Mouse (Mus musculus): Measurements from ENCODE around the gene Mpdu1.
"Not testable (repeated sequence)": the region's sequence is repeated elsewhere in the genome, so short reads cannot be mapped to it uniquely, and the experiment has no call there.

Mpdu1 gene

GRCm38 (mm10) chr11:69665457-69665960 is 3.1 kb upstream of the Mpdu1 start:
- ATAC-seq (ENCODE audit: low TSS enrichment): no peak

- no peak for ATAC-seq (ENCODE audit: low TSS enrichment)
These were observed 2.4 kb upstream of the Mpdu1 start for GRCm38 (mm10) chr11:69664841-69665240.

- ATAC-seq (ENCODE audit: low TSS enrichment): no peak
These were observed 1.4 kb upstream of the Mpdu1 start for GRCm38 (mm10) chr11:69663795-69664194.

GRCm38 (mm10) chr11:69662967-69663671 is 677 bp upstream of the Mpdu1 start:
- ATAC-seq (ENCODE audit: low TSS enrichment): no peak

GRCm38 (mm10) chr11:69661221-69661881 is 1.1 kb downstream of the Mpdu1 start:
- ATAC-seq (ENCODE audit: low TSS enrichment): no peak

GRCm38 (mm10) chr11:69657462-69657881 is 5.0 kb downstream of the Mpdu1 start:
- no peak for ATAC-seq (ENCODE audit: low TSS enrichment)

GRCm38 (mm10) chr11:69656617-69657461 is 5.6 kb downstream of the Mpdu1 start:
- peak; percentile 38; the same call in 1 of the 2 replicates for ATAC-seq (ENCODE audit: low TSS enrichment)

GRCm38 (mm10) chr11:69656065-69656455 is 6.4 kb downstream of the Mpdu1 start:
- ATAC-seq (ENCODE audit: low TSS enrichment): no peak

- ATAC-seq (ENCODE audit: low TSS enrichment): peak; percentile 89
These were observed 7.0 kb downstream of the Mpdu1 start, which contains the start of gene Sox15 for GRCm38 (mm10) chr11:69655264-69656064. TSS of gene Sox15 (plus strand) at chr11:69655314.

GRCm38 (mm10) chr11:69654760-69655159 is 7.7 kb downstream of the Mpdu1 start:
- no peak for ATAC-seq (ENCODE audit: low TSS enrichment)

GRCm38 (mm10) chr11:69653399-69653798 is 9.0 kb downstream of the Mpdu1 start:
- no peak for ATAC-seq (ENCODE audit: low TSS enrichment)

- no peak for ATAC-seq (ENCODE audit: low TSS enrichment)
These were observed 16.6 kb downstream of the Mpdu1 start for GRCm38 (mm10) chr11:69645860-69646259.

GRCm38 (mm10) chr11:69635471-69635870 is 27.0 kb downstream of the Mpdu1 start:
- no peak for ATAC-seq (ENCODE audit: low TSS enrichment)

- peak; percentile 20; the same call in 1 of the 2 replicates for ATAC-seq (ENCODE audit: low TSS enrichment)
These were observed 29.1 kb downstream of the Mpdu1 start for GRCm38 (mm10) chr11:69633128-69633866.

- peak; percentile 97 for ATAC-seq (ENCODE audit: low TSS enrichment)
These were observed 30.0 kb downstream of the Mpdu1 start, which contains the start of gene Fxr2 for GRCm38 (mm10) chr11:69632284-69633089. TSS of gene Fxr2 (plus strand) at chr11:69632990.

GRCm38 (mm10) chr11:69629802-69630201 is 32.6 kb downstream of the Mpdu1 start:
- no peak for ATAC-seq (ENCODE audit: low TSS enrichment)

- ATAC-seq (ENCODE audit: low TSS enrichment): no peak
These were observed 34.2 kb downstream of the Mpdu1 start for GRCm38 (mm10) chr11:69628286-69628685.

GRCm38 (mm10) chr11:69624339-69624738 is 38.1 kb downstream of the Mpdu1 start:
- ATAC-seq (ENCODE audit: low TSS enrichment): not testable (repeated sequence)

GRCm38 (mm10) chr11:69623006-69623405 is 39.4 kb downstream of the Mpdu1 start:
- no peak for ATAC-seq (ENCODE audit: low TSS enrichment)

GRCm38 (mm10) chr11:69622406-69622805 is 40.0 kb downstream of the Mpdu1 start:
- ATAC-seq (ENCODE audit: low TSS enrichment): no peak; the same call in 1 of the 2 replicates

Measured in frontal cortex, adult (tissue).